In genomic region chr2:30594641-30595379, GRCm38 (mm10) we compare ENCODE assay signal across 8 mouse cellular contexts. TPM values are rescaled to one million over a fixed set of nuclear protein-coding genes. Genes with fewer than 3 reads are reported as not detected.
DNase-seq lines count a peak whose midpoint lies in the region; ATAC-seq lines count a peak whose summit lies in the region.

TSS of gene Cstad (plus strand) at chr2:30595040.

- ATAC-seq in hindbrain, embryonic 13.5 days (ENCODE audit: low FRiP score) = peak; percentile 54

- WGBS in hindbrain, embryonic 13.5 days = under 1% methylated on average over 35 of the region's 39 CpGs

- H3K36me3 ChIP-seq in hindbrain, embryonic 13.5 days = no peaks in the 10 kb centered on the region

- H3K27ac ChIP-seq in hindbrain, embryonic 13.5 days = peak within 1 kb of the TSS; percentile 99

- no peaks in the 10 kb centered on the region for H3K9me3 ChIP-seq in hindbrain, embryonic 13.5 days

- peak within 1 kb of the TSS; percentile 81 for H3K9ac ChIP-seq in hindbrain, embryonic 13.5 days

- H3K4me1 ChIP-seq in hindbrain, embryonic 13.5 days (replicated peaks) = peaks cover 35% of the 10 kb centered on the region

- DNase-seq in NIH3T3 (ENCODE audit: low read depth) = peak; percentile 89
- DNase-seq in cerebellum, adult 8-10 months = peak; percentile 78
- peak; percentile 57 to 69 for DNase-seq in frontal cortex, postnatal 14 days (ENCODE audit: low spot score in 2 of 2)
- peak; percentile 65 to 72 for DNase-seq in layer of hippocampus, postnatal 25 days (ENCODE audit: extremely low spot score in 1 of 2, low spot score in 1 of 2)
- DNase-seq in lung, postnatal 10 days = peak; percentile 84
- peak; percentile 54 for DNase-seq in ovary, postnatal 14 days (ENCODE audit: low spot score)
- DNase-seq in thymus, postnatal 10 days (ENCODE audit: low spot score in 2 of 2) = peak; percentile 86

- H3K4me2 ChIP-seq in hindbrain, embryonic 13.5 days = peak within 1 kb of the TSS; percentile 62

- no peaks in the 10 kb centered on the region for H3K27me3 ChIP-seq in hindbrain, embryonic 13.5 days

- H3K4me3 ChIP-seq in hindbrain, embryonic 13.5 days = peak within 1 kb of the TSS; percentile 50

RNA-seq across cellular contexts. Expression of gene Cstad, which starts in this region (rescaled TPM):
- polyA plus RNA-seq in hindbrain, embryonic 13.5 days (2015; fragmentation: Nextera tagmentation; extraction: Ambion mirVana) = 0.77 and 0.83 TPM in 2 replicates
- 10 to 100 TPM in 1 of 2 experiments, 1 to 10 TPM in 1; 3.0 to 10.3 TPM for total RNA-seq in layer of hippocampus, postnatal 25 days (2021)

Comparison
In these comparisons a context has a peak if more than half of its experiments do, and no peak if none do; other contexts are left out.
1. Peak in every context shown above with its lines: DNase-seq, ATAC-seq, H3K4me3 ChIP-seq and H3K27ac ChIP-seq.
2. Peak in ATAC-seq, H3K4me3 ChIP-seq, H3K27ac ChIP-seq, H3K9ac ChIP-seq and H3K4me2 ChIP-seq in hindbrain, embryonic 13.5 days; RNA of the gene not detected or under 1 TPM.